Mouse (Mus musculus) heart, adult 2 months (tissue): ENCODE measurements around the gene Gm20708.

Experiments used
- CTCF ChIP-seq: fragments of 200-600 bp; IDR thresholded peaks from 2 replicates; pipeline ENCODE4 v1.8.1; 2022; ENCODE audit warnings: antibody characterized with exemption, mild to moderate bottlenecking, moderate library complexity
- EP300 ChIP-seq: fragments of 200-500 bp; IDR thresholded peaks from 2 replicates; pipeline ENCODE4 v1.6.1; 2011; ENCODE audit warnings: low read depth, low read length, control low read depth; ENCODE audit not compliant: insufficient read depth
- POLR2A ChIP-seq: fragments of 200-500 bp; IDR thresholded peaks from 2 replicates; pipeline ENCODE4 v1.6.1; 2011; ENCODE audit warnings: mild to moderate bottlenecking, low read depth, low read length, control low read depth; ENCODE audit not compliant: insufficient read depth

DNA sequence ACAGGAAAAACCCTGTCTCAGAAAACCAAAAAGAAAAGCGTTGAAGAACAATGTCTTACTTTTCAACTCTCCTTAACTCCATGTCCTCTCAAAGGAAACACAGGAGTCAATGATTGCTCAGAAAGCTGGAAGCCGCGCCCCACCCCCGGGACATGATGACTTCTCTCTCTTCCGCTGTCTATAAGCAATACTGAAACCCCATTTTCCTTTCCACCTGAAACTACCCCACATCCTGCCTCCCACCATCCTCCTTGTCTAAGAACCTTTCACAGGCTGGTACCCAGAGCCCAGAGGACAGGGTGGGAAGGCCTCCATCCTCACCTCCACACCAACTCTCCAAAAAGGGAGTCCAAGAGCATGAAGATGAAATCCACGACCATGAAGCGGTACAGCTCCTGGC is 37.1 kb upstream of the Gm20708 start:
- TF ChIP-seq CTCF (no peak), POLR2A (no peak), EP300 (no peak)
